Mouse (Mus musculus): ENCODE data around the gene Marf1.
"Not testable (repeated sequence)": the region's sequence is repeated elsewhere in the genome, so short reads cannot be mapped to it uniquely, and the experiment has no call there.

- not testable (repeated sequence) for TF ChIP-seq POLR2A (IDR thresholded peaks at IDR 0.05; ENCODE audit: insufficient read length, low read depth); MYOD1 (IDR thresholded peaks at IDR 0.05; ENCODE audit: control insufficient read depth in 1 of 3, insufficient read length in 2 of 3, low read depth in 2 of 3); TCF12 (IDR thresholded peaks at IDR 0.05; ENCODE audit: insufficient read depth, poor library complexity, severe bottlenecking); USF1 (IDR thresholded peaks at IDR 0.05; ENCODE audit: low read depth); MAX (IDR thresholded peaks at IDR 0.05; ENCODE audit: low read depth); CEBPB (IDR thresholded peaks at IDR 0.05; ENCODE audit: insufficient read depth, poor library complexity, severe bottlenecking); POLR2AphosphoS2 (IDR thresholded peaks at IDR 0.05; ENCODE audit: insufficient read length, low read depth); E2F4 (IDR thresholded peaks at IDR 0.05; ENCODE audit: insufficient read depth); MYOG (IDR thresholded peaks at IDR 0.05; ENCODE audit: control insufficient read depth in 1 of 3, insufficient read depth in 1 of 3, insufficient read length in 2 of 3, low read depth in 2 of 3); SRF (IDR thresholded peaks at IDR 0.05; ENCODE audit: control insufficient read depth, insufficient read length, low read depth); TCF3 (IDR thresholded peaks at IDR 0.05; ENCODE audit: insufficient read length, low read depth); REST (IDR thresholded peaks at IDR 0.05; ENCODE audit: insufficient read depth, insufficient read length)
These were observed 7.5 kb downstream of the Marf1 start for GRCm38 (mm10) chr16:14155638-14156037.

Data from myocyte (in vitro differentiated cells).